Mouse (Mus musculus) cerebellum, adult 2 months (tissue): ENCODE data around the gene Rpl27.

Experiments used
- CTCF ChIP-seq: fragments of 200-500 bp; IDR thresholded peaks from 2 replicates; pipeline ENCODE4 v1.5.1; 2011; ENCODE audit warnings: low read depth, mild to moderate bottlenecking, control low read depth, low read length, moderate library complexity, borderline replicate concordance; ENCODE audit not compliant: insufficient read depth
- POLR2A ChIP-seq: fragments of 200-500 bp; IDR thresholded peaks from 2 replicates; pipeline ENCODE4 v1.6.1; 2011; ENCODE audit warnings: low read length, control low read depth, borderline replicate concordance; ENCODE audit not compliant: insufficient read depth

GRCm38 (mm10) chr11:101471926-101472325, 29.8 kb downstream of the Rpl27 start:
- TF ChIP-seq POLR2A (no peak), CTCF (no peak)
